Mouse (Mus musculus): ENCODE data around the gene Itsn1. TPM values are rescaled to one million over a fixed set of nuclear protein-coding genes. Genes with fewer than 3 reads are reported as not detected.

Itsn1 gene
- polyA plus RNA-seq, 1 experiment: 55.2 TPM

DNA sequence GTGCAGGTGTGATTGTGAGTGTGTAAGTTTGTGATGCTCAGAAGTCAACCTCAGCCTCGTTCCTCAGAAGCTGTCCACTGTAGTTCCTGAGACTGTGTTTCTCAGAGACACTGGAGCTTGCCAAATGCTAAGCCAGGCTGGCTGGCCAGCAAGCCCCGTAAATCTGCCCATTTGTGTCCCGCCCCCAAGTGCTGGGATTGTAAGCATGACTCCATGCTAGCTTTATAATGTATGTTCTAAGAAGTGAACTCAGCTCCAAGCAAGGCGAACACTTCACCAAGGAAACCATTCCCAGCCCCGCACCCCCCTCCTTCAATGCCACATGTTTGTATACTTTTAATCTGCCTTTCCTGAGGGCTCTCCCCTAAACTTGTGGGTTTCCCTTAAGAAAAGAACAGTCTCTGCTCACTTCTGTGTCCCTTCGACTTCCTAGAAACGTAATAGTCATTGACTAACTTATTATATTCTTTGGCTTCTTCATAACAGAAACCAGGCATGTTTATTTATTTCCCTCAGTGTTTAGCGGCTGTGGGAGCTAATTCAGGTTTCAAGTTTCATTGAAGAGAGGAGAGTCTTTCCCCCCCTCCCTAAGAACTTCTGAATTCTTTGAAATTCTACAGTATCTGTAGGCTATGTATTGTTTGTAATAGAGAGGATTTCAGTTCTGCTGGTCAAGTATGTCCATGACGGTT, 153.2 kb downstream of the Itsn1 start:
- TF ChIP-seq CTCF (IDR thresholded peaks at IDR 0.05; ENCODE audit: extremely low read depth, insufficient read depth, low read length) (no peak), POLR2A (IDR thresholded peaks at IDR 0.05; ENCODE audit: extremely low read depth, insufficient read depth, low read length) (no peak)
- Histone ChIP-seq H3K4me3 (ENCODE audit: insufficient read depth, low read length) (no peak overlapping the region), H3K27ac (ENCODE audit: insufficient read depth, low read length) (no peak overlapping the region), H3K4me1 (ENCODE audit: control insufficient read depth, insufficient read depth, low read length) (peaks cover 2% of the 10 kb centered on the region; the same call in 1 of the 2 replicates)

DNA sequence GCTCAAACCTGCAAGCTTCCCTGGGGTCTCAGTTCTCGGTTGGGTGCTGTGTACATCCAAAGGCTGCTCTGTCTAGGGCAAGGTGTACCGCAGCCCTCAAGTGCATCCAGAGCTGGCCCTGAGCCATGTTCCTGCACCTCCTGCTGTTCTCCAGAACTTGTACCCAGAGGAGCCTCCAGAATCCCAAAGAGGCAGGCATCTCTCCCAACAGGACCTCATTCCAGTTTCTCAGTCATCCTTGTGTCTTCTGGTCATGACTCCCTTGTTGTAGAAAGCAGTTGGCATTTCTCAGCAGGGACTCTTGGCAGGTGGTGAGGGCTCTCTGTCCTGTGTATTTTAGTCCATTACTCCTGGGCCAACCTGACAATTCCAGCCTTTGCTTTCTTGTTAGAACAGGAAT, 154.6 kb downstream of the Itsn1 start:
- Histone ChIP-seq H3K4me3 (ENCODE audit: insufficient read depth, low read length) (no peak overlapping the region), H3K4me1 (ENCODE audit: control insufficient read depth, insufficient read depth, low read length) (peaks cover 2% of the 10 kb centered on the region; the same call in 1 of the 2 replicates), H3K27ac (ENCODE audit: insufficient read depth, low read length) (no peak overlapping the region)
- no peak for TF ChIP-seq POLR2A (IDR thresholded peaks at IDR 0.05; ENCODE audit: extremely low read depth, insufficient read depth, low read length)
- TF ChIP-seq CTCF (IDR thresholded peaks at IDR 0.05; ENCODE audit: extremely low read depth, insufficient read depth, low read length): no peak

DNA sequence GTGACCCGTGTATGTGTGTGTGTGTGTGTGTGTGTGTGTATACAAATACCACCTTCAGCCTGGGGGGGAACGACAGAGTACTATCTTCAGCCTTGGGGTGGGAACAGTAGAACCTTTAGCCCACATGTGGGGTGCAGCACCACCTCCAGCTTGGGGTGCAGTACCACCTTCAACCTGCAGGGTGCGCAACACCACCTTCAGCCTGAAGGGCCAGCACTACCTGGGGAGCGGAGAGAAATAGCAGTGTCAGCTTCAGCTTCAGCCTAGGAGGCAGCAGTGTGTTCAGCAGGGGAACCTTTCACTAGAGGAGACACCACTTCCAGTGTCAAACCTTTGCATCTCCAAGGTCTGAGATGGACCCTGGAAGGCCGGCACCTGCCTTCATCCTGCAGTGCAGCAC, 155.1 kb downstream of the Itsn1 start:
- TF ChIP-seq CTCF (IDR thresholded peaks at IDR 0.05; ENCODE audit: extremely low read depth, insufficient read depth, low read length) (peak; percentile 60), POLR2A (IDR thresholded peaks at IDR 0.05; ENCODE audit: extremely low read depth, insufficient read depth, low read length) (no peak)
- Histone ChIP-seq H3K4me1 (ENCODE audit: control insufficient read depth, insufficient read depth, low read length) (peaks cover 2% of the 10 kb centered on the region; the same call in 1 of the 2 replicates), H3K4me3 (ENCODE audit: insufficient read depth, low read length) (no peak overlapping the region), H3K27ac (ENCODE audit: insufficient read depth, low read length) (no peak overlapping the region)

DNA sequence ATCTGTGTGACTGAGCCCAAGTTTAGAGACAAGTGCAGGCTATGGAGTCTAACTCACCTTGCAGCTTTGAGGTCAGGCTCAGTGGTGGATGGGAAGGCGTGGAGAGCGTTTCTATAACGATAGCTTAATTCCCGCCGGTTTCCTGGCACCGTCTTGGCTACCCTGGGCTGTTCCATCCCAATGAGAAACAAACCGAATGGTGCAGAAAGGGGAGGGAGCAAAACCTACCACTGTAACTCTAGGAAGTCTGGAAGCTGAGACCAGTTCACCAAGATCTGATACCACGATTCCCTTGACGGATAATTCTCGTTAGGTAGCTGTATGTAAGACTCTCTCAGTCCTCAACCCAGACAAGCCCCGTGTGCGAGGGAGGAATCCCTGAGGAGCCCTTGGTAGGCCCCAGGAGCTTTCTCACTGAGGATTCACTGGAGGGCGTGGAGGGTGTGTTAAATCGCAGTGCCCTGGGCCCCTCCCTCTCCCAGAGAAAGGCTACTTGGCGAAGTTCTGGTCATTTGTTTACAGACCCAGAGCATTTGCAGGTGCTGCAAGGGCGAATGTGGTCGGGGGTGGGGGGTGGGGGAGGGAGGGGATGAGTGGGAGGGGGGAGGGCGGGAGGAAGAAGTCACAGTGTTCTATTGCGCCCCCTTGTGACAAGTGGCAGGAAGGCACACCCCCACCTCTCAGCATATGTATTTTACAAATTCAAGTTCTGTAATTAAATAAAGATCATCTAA, 156.5 kb downstream of the Itsn1 start:
- H3K4me3 ChIP-seq (ENCODE audit: insufficient read depth, low read length): no peak overlapping the region
- H3K27ac ChIP-seq (ENCODE audit: insufficient read depth, low read length): 0 out of 2 replicates have a peak overlapping the region, but pooled peaks have one; percentile 0
- TF ChIP-seq CTCF (IDR thresholded peaks at IDR 0.05; ENCODE audit: extremely low read depth, insufficient read depth, low read length): peak; percentile 50
- TF ChIP-seq POLR2A (IDR thresholded peaks at IDR 0.05; ENCODE audit: extremely low read depth, insufficient read depth, low read length): no peak
- H3K4me1 ChIP-seq (ENCODE audit: control insufficient read depth, insufficient read depth, low read length): peaks cover 2% of the 10 kb centered on the region; the same call in 1 of the 2 replicates

DNA sequence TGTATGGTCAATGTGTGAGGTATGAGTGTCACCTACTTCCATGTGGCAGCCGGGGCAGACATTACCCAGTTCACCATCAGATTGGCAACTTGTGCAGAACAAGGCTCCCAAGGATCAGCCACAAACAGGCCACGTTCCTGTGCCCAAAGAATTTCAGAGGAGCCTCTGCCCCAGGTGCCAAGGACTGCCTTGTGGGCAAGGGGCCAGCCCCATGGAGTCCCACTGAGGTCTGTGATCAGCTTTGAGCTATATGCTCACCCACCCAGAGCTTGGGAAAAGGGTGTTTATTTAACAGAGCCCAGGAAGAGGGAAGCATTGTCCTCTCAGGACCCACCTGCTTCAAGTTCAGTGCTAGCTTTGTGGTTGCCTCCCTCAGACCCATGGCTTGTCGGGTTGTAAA, 159.3 kb downstream of the Itsn1 start:
- H3K27ac ChIP-seq (ENCODE audit: insufficient read depth, low read length): no peak overlapping the region
- TF ChIP-seq CTCF (IDR thresholded peaks at IDR 0.05; ENCODE audit: extremely low read depth, insufficient read depth, low read length) (no peak), POLR2A (IDR thresholded peaks at IDR 0.05; ENCODE audit: extremely low read depth, insufficient read depth, low read length) (no peak)
- H3K4me1 ChIP-seq (ENCODE audit: control insufficient read depth, insufficient read depth, low read length): no peaks in the 10 kb centered on the region
- no peak overlapping the region for H3K4me3 ChIP-seq (ENCODE audit: insufficient read depth, low read length)

DNA sequence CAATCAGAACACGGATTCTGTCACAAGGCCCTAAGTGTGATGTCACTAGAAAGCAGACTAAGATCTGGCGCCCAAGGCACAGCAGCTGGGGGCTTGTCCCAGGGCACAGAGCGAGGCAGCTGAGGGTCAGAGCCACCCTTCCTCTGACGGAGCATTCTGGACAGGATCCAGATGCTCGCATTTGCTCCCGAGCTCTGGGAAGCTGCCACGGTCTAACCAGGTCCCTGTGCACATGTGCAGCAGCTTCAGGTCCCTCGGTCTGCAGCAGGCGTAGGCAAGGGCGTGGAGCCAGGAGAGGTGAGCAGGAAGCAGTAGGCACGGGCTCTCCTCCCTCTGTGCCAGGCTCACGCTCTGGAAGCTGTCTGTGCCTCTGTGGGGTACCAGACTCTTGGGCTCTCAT, 160.8 kb downstream of the Itsn1 start:
- Histone ChIP-seq H3K4me1 (ENCODE audit: control insufficient read depth, insufficient read depth, low read length) (no peaks in the 10 kb centered on the region), H3K4me3 (ENCODE audit: insufficient read depth, low read length) (no peak overlapping the region), H3K27ac (ENCODE audit: insufficient read depth, low read length) (no peak overlapping the region)
- TF ChIP-seq CTCF (IDR thresholded peaks at IDR 0.05; ENCODE audit: extremely low read depth, insufficient read depth, low read length) (no peak), POLR2A (IDR thresholded peaks at IDR 0.05; ENCODE audit: extremely low read depth, insufficient read depth, low read length) (no peak)

DNA sequence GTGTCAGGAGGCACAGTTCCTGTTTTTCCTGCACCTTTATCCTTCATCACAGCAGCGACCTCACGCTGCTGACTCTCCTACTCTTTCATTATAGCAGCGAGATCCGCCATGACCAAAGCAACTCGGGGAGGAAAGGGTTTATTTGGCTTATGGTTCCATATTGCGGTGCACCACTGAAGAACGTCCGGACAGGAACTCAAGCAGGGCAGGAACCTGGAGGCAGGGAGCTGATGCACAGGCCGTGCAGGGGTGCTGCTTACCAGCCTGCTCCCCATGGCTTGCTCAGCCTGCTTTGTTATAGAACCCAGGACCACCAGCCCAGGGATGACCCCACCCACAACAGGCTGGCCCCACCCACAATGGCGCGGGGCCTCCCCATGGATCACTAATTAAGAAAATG, 162.1 kb downstream of the Itsn1 start:
- peaks cover 2% of the 10 kb centered on the region; the same call in 1 of the 2 replicates for H3K4me1 ChIP-seq (ENCODE audit: control insufficient read depth, insufficient read depth, low read length)
- no peak overlapping the region for H3K27ac ChIP-seq (ENCODE audit: insufficient read depth, low read length)
- H3K4me3 ChIP-seq (ENCODE audit: insufficient read depth, low read length): no peak overlapping the region
- TF ChIP-seq POLR2A (IDR thresholded peaks at IDR 0.05; ENCODE audit: extremely low read depth, insufficient read depth, low read length) (no peak), CTCF (IDR thresholded peaks at IDR 0.05; ENCODE audit: extremely low read depth, insufficient read depth, low read length) (no peak)

DNA sequence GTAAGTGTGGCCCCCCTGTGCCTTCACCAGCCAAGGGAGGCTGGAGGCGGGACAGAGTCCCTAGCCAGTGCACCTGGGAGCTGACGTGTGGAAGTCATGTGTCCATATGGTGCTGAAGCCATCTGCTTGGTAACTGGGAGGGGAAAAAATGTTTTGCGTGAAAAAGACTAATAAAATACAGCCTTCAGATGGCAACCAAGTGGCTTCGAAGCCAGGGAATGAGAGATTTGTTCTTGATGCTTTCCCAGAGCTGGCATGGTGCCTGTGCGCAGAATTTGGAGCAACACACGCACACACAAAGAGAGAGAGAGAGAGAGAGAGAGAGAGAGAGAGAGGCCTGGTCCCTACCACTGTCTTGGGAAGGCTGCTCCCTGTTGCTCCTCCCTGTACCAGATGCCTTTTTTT, 167.3 kb downstream of the Itsn1 start:
- no peak overlapping the region for H3K27ac ChIP-seq (ENCODE audit: insufficient read depth, low read length)
- TF ChIP-seq CTCF (IDR thresholded peaks at IDR 0.05; ENCODE audit: extremely low read depth, insufficient read depth, low read length): no peak

DNA sequence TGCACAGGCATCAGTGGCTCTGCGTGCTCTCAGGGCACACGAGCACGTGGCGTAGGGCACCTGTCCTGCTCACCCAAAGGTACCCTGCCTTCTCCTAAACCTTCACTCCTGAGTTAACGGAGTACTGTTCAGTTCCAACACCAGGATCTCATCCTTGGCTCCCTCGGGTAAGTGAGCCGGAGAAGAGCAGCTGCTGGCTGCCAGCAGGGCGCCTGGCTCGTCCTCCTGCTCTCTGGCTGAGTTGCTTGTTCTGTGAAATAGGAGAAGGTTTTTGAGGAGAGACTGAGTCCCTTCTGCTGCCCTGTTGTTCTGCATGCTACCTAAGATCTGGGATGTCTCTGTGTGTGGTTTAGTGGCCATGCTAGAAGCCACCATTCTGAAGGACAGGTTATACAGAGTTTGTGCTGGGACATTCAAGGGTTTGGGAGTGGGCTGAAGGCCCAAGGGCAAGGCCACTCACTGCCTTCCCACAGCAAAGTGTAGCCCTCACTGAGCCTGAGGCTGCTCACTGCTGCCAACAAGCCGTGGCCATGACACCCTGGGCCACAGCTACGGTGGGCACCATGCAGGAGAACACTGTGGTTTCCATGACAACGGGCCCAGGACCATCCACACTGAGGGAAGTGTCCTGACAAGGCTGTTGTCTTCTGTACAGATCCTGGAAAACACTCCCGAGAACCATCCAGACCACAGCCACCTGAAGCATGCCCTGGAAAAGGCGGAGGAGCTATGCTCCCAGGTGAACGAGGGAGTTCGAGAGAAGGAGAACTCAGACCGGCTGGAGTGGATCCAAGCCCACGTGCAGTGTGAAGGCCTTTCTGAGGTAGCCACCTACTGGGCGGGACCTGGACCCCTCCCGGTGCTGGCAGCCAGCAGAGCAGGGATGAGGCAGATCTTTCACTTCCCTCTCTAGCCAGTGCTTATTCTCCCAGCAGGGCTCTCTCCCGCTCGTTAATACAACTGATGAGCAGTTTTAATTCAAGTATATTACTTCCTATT, 170.1 kb downstream of the Itsn1 start:
- no peak overlapping the region for H3K4me3 ChIP-seq (ENCODE audit: insufficient read depth, low read length)

More for the DNA sequence above, 167.3 kb downstream of the Itsn1 start:
- Histone ChIP-seq H3K4me1 (ENCODE audit: control insufficient read depth, insufficient read depth, low read length) (peaks cover 6% of the 10 kb centered on the region), H3K4me3 (ENCODE audit: insufficient read depth, low read length) (no peak overlapping the region)

More for the DNA sequence above, 170.1 kb downstream of the Itsn1 start:
- Histone ChIP-seq H3K4me1 (ENCODE audit: control insufficient read depth, insufficient read depth, low read length) (peaks cover 6% of the 10 kb centered on the region), H3K27ac (ENCODE audit: insufficient read depth, low read length) (0 out of 2 replicates have a peak overlapping the region, but pooled peaks have one; percentile 2)
- TF ChIP-seq POLR2A (IDR thresholded peaks at IDR 0.05; ENCODE audit: extremely low read depth, insufficient read depth, low read length) (no peak), CTCF (IDR thresholded peaks at IDR 0.05; ENCODE audit: extremely low read depth, insufficient read depth, low read length) (no peak)

Measured in cortical plate, adult 2 months (tissue).